Mouse (Mus musculus): ENCODE data around the gene Ddr1. TPM values are rescaled to one million over a fixed set of nuclear protein-coding genes. Genes with fewer than 3 reads are reported as not detected.

The Ddr1 gene
- total RNA-seq, 2 experiments from 2014 or later = 12.7 to 15.0 TPM

- DNase-seq = no peak
- intact Hi-C loops (cut with DNase I) = no loop called here
Measured at GRCm38 (mm10) chr17:35649429-35649828, 55.0 kb downstream of the Ddr1 start.

- intact Hi-C loops (cut with DNase I) = no loop called here
Measured at GRCm38 (mm10) chr17:35643609-35644236, 60.7 kb downstream of the Ddr1 start, which contains the start of gene Mucl3. Gene Mucl3 (minus strand): TSS chr17:35643695.

GRCm38 (mm10) chr17:35639352-35639751 is 65.1 kb downstream of the Ddr1 start:
- intact Hi-C loops (cut with DNase I) = loop anchor here (5.0 kb wide), 2 partner anchors 83 to 98 kb away; no protein-coding TSS in a partner anchor
- DNase-seq = no peak

More at GRCm38 (mm10) chr17:35643609-35644236, 60.7 kb downstream of the Ddr1 start, which contains the start of gene Mucl3:
- DNase-seq = no peak

GRCm38 (mm10) chr17:35638475-35639190 is 65.8 kb downstream of the Ddr1 start:
- no peak for DNase-seq
- intact Hi-C loops (cut with DNase I) = loop anchor here (5.0 kb wide), 2 partner anchors 84 to 99 kb away; no protein-coding TSS in a partner anchor

GRCm38 (mm10) chr17:35636363-35636762 is 68.1 kb downstream of the Ddr1 start:
- intact Hi-C loops (cut with DNase I) = loop anchor here (5.0 kb wide), 2 partner anchors 86 to 101 kb away; no protein-coding TSS in a partner anchor
- DNase-seq = no peak

GRCm38 (mm10) chr17:35635699-35636111 is 68.7 kb downstream of the Ddr1 start:
- intact Hi-C loops (cut with DNase I) = loop anchor here (5.0 kb wide), 2 partner anchors 87 to 102 kb away; no protein-coding TSS in a partner anchor
- peak; percentile 28 to 36 for DNase-seq

GRCm38 (mm10) chr17:35635202-35635601 is 69.2 kb downstream of the Ddr1 start:
- no peak for DNase-seq
- intact Hi-C loops (cut with DNase I) = loop anchor here (5.0 kb wide), 2 partner anchors 87 to 102 kb away; no protein-coding TSS in a partner anchor

- intact Hi-C loops (cut with DNase I) = no loop called here
- no peak for DNase-seq
Measured at GRCm38 (mm10) chr17:35633992-35634391, 70.4 kb downstream of the Ddr1 start.

Other genes starting within 250 kb of the Ddr1 start
- under 1 TPM; 0.10 to 0.13 TPM for gene H2-Q10, start 234.5 kb downstream of the Ddr1 start, total RNA-seq (2021)
- gene Pou5f1, start 198.6 kb downstream of the Ddr1 start, total RNA-seq (2021) = not detected
- gene Tcf19, start 187.8 kb downstream of the Ddr1 start, total RNA-seq (2021) = 1 to 10 TPM; 1.5 to 2.0 TPM
- gene Cchcr1, start 187.5 kb downstream of the Ddr1 start, total RNA-seq (2021) = 1 to 10 TPM; 1.4 to 2.8 TPM
- gene Psors1c2, start 171.4 kb downstream of the Ddr1 start, total RNA-seq (2021) = not detected
- gene Cdsn, start 152.5 kb downstream of the Ddr1 start, total RNA-seq (2021) = not detected
- gene 2300002M23Rik, start 137.2 kb downstream of the Ddr1 start, total RNA-seq (2021) = not detected
- not detected for gene Sfta2, start 103.1 kb downstream of the Ddr1 start, total RNA-seq (2021)
- not detected for gene Gm9573, start 78.0 kb downstream of the Ddr1 start, total RNA-seq (2021)
- gene Mucl3, start 60.9 kb downstream of the Ddr1 start, total RNA-seq (2021) = not detected
- 10 to 100 TPM; 12.5 to 12.9 TPM for gene Vars2, start 37.0 kb downstream of the Ddr1 start, total RNA-seq (2021)
- 10 to 100 TPM; 15.3 to 19.0 TPM for gene Gtf2h4, start 30.9 kb downstream of the Ddr1 start, total RNA-seq (2021)
- 1 to 10 TPM; 5.3 to 5.4 TPM for gene Ier3, start 117.1 kb upstream of the Ddr1 start, total RNA-seq (2021)
- 10 to 100 TPM; 44.0 to 44.1 TPM for gene Flot1, start 118.6 kb upstream of the Ddr1 start, total RNA-seq (2021)
- 10 to 100 TPM; 34.7 to 38.6 TPM for gene Tubb5, start 133.7 kb upstream of the Ddr1 start, total RNA-seq (2021)
- 1 to 10 TPM; 2.9 to 3.5 TPM for gene Mdc1, start 136.9 kb upstream of the Ddr1 start, total RNA-seq (2021)
- gene Nrm, start 156.7 kb upstream of the Ddr1 start, total RNA-seq (2021) = 1 to 10 TPM; 1.6 to 2.0 TPM
- 1 to 10 TPM; 5.1 to 5.2 TPM for gene Ppp1r18, start 161.0 kb upstream of the Ddr1 start, total RNA-seq (2021)
- 10 to 100 TPM; 10.8 to 14.2 TPM for gene Dhx16, start 175.2 kb upstream of the Ddr1 start, total RNA-seq (2021)
- gene 2310061I04Rik, start 192.8 kb upstream of the Ddr1 start, total RNA-seq (2021) = 10 to 100 TPM; 59.6 to 63.8 TPM
- 1 to 10 TPM; 3.0 to 3.2 TPM for gene Atat1, start 205.5 kb upstream of the Ddr1 start, total RNA-seq (2021)
- gene Mrps18b, start 211.8 kb upstream of the Ddr1 start, total RNA-seq (2021) = 10 to 100 TPM; 53.8 to 55.4 TPM
- gene Ppp1r10, start 211.8 kb upstream of the Ddr1 start, total RNA-seq (2021) = 10 to 100 TPM; 17.8 to 19.2 TPM